Mouse (Mus musculus): Measurements from ENCODE around the gene Prpsap1.
"Not testable (repeated sequence)": the region's sequence is repeated elsewhere in the genome, so short reads cannot be mapped to it uniquely, and the experiment has no call there.

Gene Prpsap1

GRCm38 (mm10) chr11:116430723-116431427, 63.1 kb downstream of the Prpsap1 start:
- DNase-seq (ENCODE audit: low spot score in 2 of 2): peak in 1 of 2 experiments; percentile 27

GRCm38 (mm10) chr11:116429862-116430613, 64.0 kb downstream of the Prpsap1 start:
- DNase-seq (ENCODE audit: low spot score in 2 of 2): no peak

GRCm38 (mm10) chr11:116428872-116429859, 64.8 kb downstream of the Prpsap1 start:
- peak in 1 of 2 experiments; percentile 27 for DNase-seq (ENCODE audit: low spot score in 2 of 2)

GRCm38 (mm10) chr11:116426852-116427575, 67.0 kb downstream of the Prpsap1 start:
- DNase-seq (ENCODE audit: low spot score in 2 of 2): no peak

- not testable (repeated sequence) for DNase-seq (ENCODE audit: low spot score in 2 of 2)
Observed at GRCm38 (mm10) chr11:116426328-116426727, 67.7 kb downstream of the Prpsap1 start.

GRCm38 (mm10) chr11:116424621-116425407, 69.2 kb downstream of the Prpsap1 start:
- DNase-seq (ENCODE audit: low spot score in 2 of 2): no peak

- DNase-seq (ENCODE audit: low spot score in 2 of 2): peak in 1 of 2 experiments; percentile 72
Observed at GRCm38 (mm10) chr11:116423782-116424620, 70.0 kb downstream of the Prpsap1 start.

GRCm38 (mm10) chr11:116423214-116423613, 70.8 kb downstream of the Prpsap1 start:
- peak in 1 of 2 experiments; percentile 20 for DNase-seq (ENCODE audit: low spot score in 2 of 2)

- no peak for DNase-seq (ENCODE audit: low spot score in 2 of 2)
Observed at GRCm38 (mm10) chr11:116422562-116422961, 71.4 kb downstream of the Prpsap1 start.

GRCm38 (mm10) chr11:116421102-116421501, 72.9 kb downstream of the Prpsap1 start:
- DNase-seq (ENCODE audit: low spot score in 2 of 2): no peak
